Comparison of ENCODE assay signal across 23 mouse cellular contexts in the genomic region with DNA sequence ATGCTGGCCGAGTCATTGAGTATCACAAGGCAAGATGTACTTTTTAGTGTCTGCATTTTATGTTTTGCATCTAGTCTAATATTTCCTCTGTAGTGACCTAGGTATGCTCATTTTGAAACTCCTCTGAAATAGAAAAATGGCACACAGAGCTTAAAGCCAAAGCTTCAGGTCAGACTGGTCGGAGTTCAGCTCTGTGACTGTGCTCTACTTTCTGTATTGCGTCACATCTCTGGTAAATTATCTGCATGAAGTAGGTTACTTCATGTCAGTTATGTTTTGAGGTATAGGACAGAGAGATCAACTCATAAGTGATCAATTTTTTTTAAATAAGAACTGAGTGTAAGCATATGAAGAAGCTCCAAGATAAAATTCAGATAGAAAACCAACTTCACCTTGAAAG. TPM values are rescaled to one million over a fixed set of nuclear protein-coding genes. Genes with fewer than 3 reads are reported as not detected.
DNase-seq lines count a peak whose midpoint lies in the region; ATAC-seq and TF ChIP-seq lines count a peak whose summit lies in the region.
"Had no signal": no experiment of that assay in that cellular context is flagged by ENCODE, and none has a peak within 500 bp of the region (broad histone marks: within the 10 kb centered on the region; RNA-seq: fewer than 3 reads in every experiment).

No protein-coding gene starts in this region.

- intact Hi-C loops in heart, postnatal 36 days (cut with DNase I): no loop called here

- H3K27ac ChIP-seq in liver, adult 2 months (replicated peaks; ENCODE audit: insufficient read depth, low read depth, low read length): no peak overlapping the region
- H3K27ac ChIP-seq in liver, embryonic 11.5 days (ENCODE audit: low read depth, low read length): no peak overlapping the region
- H3K27ac ChIP-seq in midbrain, embryonic 11.5 days (ENCODE audit: low read depth, low read length): no peak overlapping the region
- no peak overlapping the region for H3K27ac ChIP-seq in midbrain, embryonic 16.5 days (ENCODE audit: low read length)
- no peak overlapping the region for H3K27ac ChIP-seq in intestine, embryonic 15.5 days
- H3K27ac ChIP-seq: forebrain, embryonic 10.5 days; forebrain, embryonic 13.5 days; gastrocnemius, adult 2 months; heart, embryonic 15.5 days; hindbrain, embryonic 14.5 days; hindbrain, postnatal 0 days had no signal

- peak; percentile 69 for DNase-seq in liver, adult 2 months (ENCODE audit: extremely low read depth, low read depth, low spot score)
- no peak for DNase-seq in liver, embryonic 11.5 days (ENCODE audit: low spot score)
- DNase-seq in midbrain, embryonic 11.5 days (ENCODE audit: low spot score, missing footprints): peak; percentile 12
- DNase-seq in heart, postnatal 36 days: no peak
- DNase-seq: adrenal gland, postnatal 10 days; adrenal gland, postnatal 36 days; cerebellum, adult 18-20 months; cerebellum, adult 9-10 months; cerebellum, postnatal 14 days; gastrocnemius, adult 2 months; gastrocnemius, postnatal 14 days; heart, adult 18-20 months; heart, postnatal 10 days; heart, postnatal 4 days had no signal

- H3K36me3 ChIP-seq in liver, adult 2 months (ENCODE audit: control insufficient read depth, insufficient read depth, low read length): no peaks in the 10 kb centered on the region
- no peaks in the 10 kb centered on the region for H3K36me3 ChIP-seq in liver, embryonic 11.5 days (ENCODE audit: control insufficient read depth, insufficient read depth, low read length)
- H3K36me3 ChIP-seq in midbrain, embryonic 11.5 days (ENCODE audit: control insufficient read depth, insufficient read depth, low read length): no peaks in the 10 kb centered on the region
- no peaks in the 10 kb centered on the region for H3K36me3 ChIP-seq in midbrain, embryonic 16.5 days (ENCODE audit: control insufficient read depth, insufficient read depth, low read length)
- no peaks in the 10 kb centered on the region for H3K36me3 ChIP-seq in intestine, embryonic 15.5 days
- H3K36me3 ChIP-seq: forebrain, embryonic 10.5 days; heart, embryonic 12.5 days; heart, embryonic 15.5 days had no signal

- no peak overlapping the region for H3K9ac ChIP-seq in liver, adult 2 months (ENCODE audit: low read depth, low read length)
- H3K9ac ChIP-seq in liver, embryonic 11.5 days (ENCODE audit: low read depth, low read length): no peak overlapping the region
- no peak overlapping the region for H3K9ac ChIP-seq in midbrain, embryonic 11.5 days (ENCODE audit: low read length)
- H3K9ac ChIP-seq in midbrain, embryonic 16.5 days (ENCODE audit: low read depth, low read length): no peak overlapping the region
- no peak overlapping the region for H3K9ac ChIP-seq in intestine, embryonic 15.5 days
- H3K9ac ChIP-seq: forebrain, embryonic 13.5 days; heart, embryonic 12.5 days; heart, embryonic 15.5 days; hindbrain, embryonic 14.5 days had no signal

- no peaks in the 10 kb centered on the region for H3K79me2 ChIP-seq in liver, adult 2 months (ENCODE audit: control insufficient read depth, insufficient read depth, low read length)

- H3K4me3 ChIP-seq in liver, adult 2 months (ENCODE audit: insufficient read depth, low read depth, low read length): no peak overlapping the region
- H3K4me3 ChIP-seq in liver, embryonic 11.5 days (ENCODE audit: low read depth, low read length): no peak overlapping the region
- no peak overlapping the region for H3K4me3 ChIP-seq in midbrain, embryonic 11.5 days (ENCODE audit: low read depth, low read length)
- no peak overlapping the region for H3K4me3 ChIP-seq in midbrain, embryonic 16.5 days (ENCODE audit: low read depth, low read length)
- H3K4me3 ChIP-seq in intestine, embryonic 15.5 days (replicated peaks): no peak overlapping the region
- H3K4me3 ChIP-seq: forebrain, embryonic 10.5 days; forebrain, embryonic 13.5 days; gastrocnemius, adult 2 months; heart, embryonic 12.5 days; heart, embryonic 15.5 days had no signal

- no peaks in the 10 kb centered on the region for H3K9me3 ChIP-seq in liver, embryonic 11.5 days (ENCODE audit: control insufficient read depth, low read length)
- H3K9me3 ChIP-seq in midbrain, embryonic 11.5 days (ENCODE audit: control insufficient read depth, low read length): no peaks in the 10 kb centered on the region
- no peaks in the 10 kb centered on the region for H3K9me3 ChIP-seq in midbrain, embryonic 16.5 days (replicated peaks; ENCODE audit: control insufficient read depth, low read length, poor library complexity, severe bottlenecking)
- H3K9me3 ChIP-seq in intestine, embryonic 15.5 days: no peaks in the 10 kb centered on the region
- H3K9me3 ChIP-seq: forebrain, embryonic 10.5 days; forebrain, embryonic 13.5 days; heart, embryonic 12.5 days; heart, embryonic 15.5 days had no signal

- no peak for TF ChIP-seq CTCF in liver, adult 2 months (IDR thresholded peaks at IDR 0.05; ENCODE audit: low read depth, low read length)

- no peaks in the 10 kb centered on the region for H3K27me3 ChIP-seq in liver, adult 2 months (ENCODE audit: control insufficient read depth, insufficient read depth, low read length)
- no peaks in the 10 kb centered on the region for H3K27me3 ChIP-seq in liver, embryonic 11.5 days (replicated peaks; ENCODE audit: control insufficient read depth, insufficient read depth, low read length)
- no peaks in the 10 kb centered on the region for H3K27me3 ChIP-seq in midbrain, embryonic 11.5 days (ENCODE audit: control insufficient read depth, insufficient read depth, low read length)
- H3K27me3 ChIP-seq in midbrain, embryonic 16.5 days (ENCODE audit: control insufficient read depth, insufficient read depth, low read depth, low read length): no peaks in the 10 kb centered on the region
- H3K27me3 ChIP-seq in intestine, embryonic 15.5 days (replicated peaks): no peaks in the 10 kb centered on the region
- H3K27me3 ChIP-seq: forebrain, embryonic 13.5 days; heart, embryonic 12.5 days; heart, embryonic 15.5 days had no signal

- no peak overlapping the region for H3K4me2 ChIP-seq in liver, embryonic 11.5 days
- H3K4me2 ChIP-seq in midbrain, embryonic 11.5 days: no peak overlapping the region
- H3K4me2 ChIP-seq in midbrain, embryonic 16.5 days (ENCODE audit: low read length): no peak overlapping the region
- H3K4me2 ChIP-seq in intestine, embryonic 15.5 days (replicated peaks): no peak overlapping the region
- H3K4me2 ChIP-seq: forebrain, embryonic 13.5 days; heart, embryonic 12.5 days; heart, embryonic 15.5 days; hindbrain, embryonic 14.5 days had no signal

- no peak for ATAC-seq in liver, embryonic 11.5 days (replicated peaks; ENCODE audit: low FRiP score)
- no peak for ATAC-seq in midbrain, embryonic 11.5 days (ENCODE audit: low FRiP score)
- no peak for ATAC-seq in midbrain, embryonic 16.5 days
- peak; percentile 52 for ATAC-seq in megakaryocyte, adult 5-6 weeks (ENCODE audit: poor library complexity, severe bottlenecking)
- no peak for ATAC-seq in intestine, embryonic 15.5 days
- ATAC-seq: forebrain, embryonic 13.5 days; hindbrain, postnatal 0 days had no signal

- TF ChIP-seq POLR2A in liver, adult 2 months (IDR thresholded peaks at IDR 0.05; ENCODE audit: extremely low read depth, insufficient read depth, low read length): no peak

- WGBS in liver, adult 2 months: 47% methylated on average over 3 of the region's 3 CpGs
- WGBS in liver, embryonic 11.5 days: 80% methylated on average over 3 of the region's 3 CpGs
- WGBS in midbrain, embryonic 11.5 days: 85% methylated on average over 3 of the region's 3 CpGs
- WGBS in midbrain, embryonic 16.5 days: 84% methylated on average over 3 of the region's 3 CpGs
- WGBS in intestine, embryonic 15.5 days: 77% methylated on average over 3 of the region's 3 CpGs

- no peaks in the 10 kb centered on the region; the same call in 1 of the 2 replicates for H3K4me1 ChIP-seq in liver, adult 2 months (ENCODE audit: control insufficient read depth, insufficient read depth, low read length)
- no peaks in the 10 kb centered on the region for H3K4me1 ChIP-seq in liver, embryonic 11.5 days (replicated peaks; ENCODE audit: control insufficient read depth, insufficient read depth, low read length)
- no peaks in the 10 kb centered on the region for H3K4me1 ChIP-seq in midbrain, embryonic 11.5 days (ENCODE audit: control insufficient read depth, insufficient read depth, low read length)
- H3K4me1 ChIP-seq in midbrain, embryonic 16.5 days (ENCODE audit: control insufficient read depth, insufficient read depth, low read length): no peaks in the 10 kb centered on the region
- H3K4me1 ChIP-seq in intestine, embryonic 15.5 days (replicated peaks): no peaks in the 10 kb centered on the region
- H3K4me1 ChIP-seq: forebrain, embryonic 10.5 days; forebrain, embryonic 13.5 days; heart, embryonic 12.5 days; heart, embryonic 15.5 days had no signal

RNA-seq across cellular contexts. Expression of a gene that starts 45.7 kb away (rescaled TPM):
- 0.09 TPM in 1 of 2 replicates, not detected in the other for total RNA-seq in liver, adult 2 months (2014; rRNA removed)
- 0.02 TPM in 2 replicates for polyA plus RNA-seq in liver, adult 2 months (2012; rRNA removed)
- polyA plus RNA-seq in liver, embryonic 11.5 days (2014; fragmentation: Nextera tagmentation; extraction: Ambion mirVana): 3.1 TPM in 2 replicates
- 19.6 and 23.7 TPM in 2 replicates for polyA plus RNA-seq in midbrain, embryonic 11.5 days (2014; fragmentation: Nextera tagmentation; extraction: Ambion mirVana)
- 1.6 TPM in 2 replicates for polyA plus RNA-seq in midbrain, embryonic 16.5 days (2015; fragmentation: Nextera tagmentation; extraction: Ambion mirVana)
- total RNA-seq in megakaryocyte, adult 5-6 weeks (2015): not detected in 2 replicates
- not detected in 2 replicates for total RNA-seq in megakaryocyte, adult 5-6 weeks (2017)
- total RNA-seq in heart, postnatal 36 days (2021): under 1 TPM; 0.11 to 0.14 TPM
- polyA plus RNA-seq in intestine, embryonic 15.5 days (2015; fragmentation: Nextera tagmentation; extraction: Ambion mirVana): 11.0 and 11.1 TPM in 2 replicates

Comparison
In these comparisons a context has a peak if more than half of its experiments do, and no peak if none do; other contexts are left out.
1. DNase-seq: peak in liver, adult 2 months (single experiment) and midbrain, embryonic 11.5 days (single experiment); none in liver, embryonic 11.5 days (single experiment) and heart, postnatal 36 days (0 of 2).